Mouse (Mus musculus): ENCODE results near the gene Elac2. TPM values are rescaled to one million over a fixed set of nuclear protein-coding genes. Genes with fewer than 3 reads are reported as not detected.

Gene Elac2
- total RNA-seq (2021): 10 to 100 TPM; 19.7 to 19.8 TPM
- long read RNA-seq, experiment 1, transcript Elac2-201 (25 exons, 2,771 nt): minor isoform, 9 of 60 reads
- long read RNA-seq, experiment 1, transcript Elac2-202 (24 exons, 2,884 nt): major isoform, 40 of 60 reads
- long read RNA-seq, experiment 1, partial matches to known transcripts: 3 of 60 reads
- long read RNA-seq, experiment 1, other reads (novel, unspliced or antisense): 8 of 60 reads
- long read RNA-seq, experiment 2, transcript Elac2-202 (24 exons, 2,884 nt): major isoform, 50 of 72 reads
- long read RNA-seq, experiment 2, transcript Elac2-201 (25 exons, 2,771 nt): minor isoform, 8 of 72 reads
- long read RNA-seq, experiment 2, partial matches to known transcripts: 3 of 72 reads
- long read RNA-seq, experiment 2, other reads (novel, unspliced or antisense): 10 of 72 reads

- Histone ChIP-seq H3K4me3 (peak within 1 kb of the TSS; percentile 92), H3K27ac (peak within 1 kb of the TSS; percentile 89)
- no peak for TF ChIP-seq CTCF (IDR thresholded peaks at IDR 0.05)
- peak; percentile 97 for DNase-seq
- intact Hi-C loops (cut with DNase I): no loop called here
Observed at GRCm38 (mm10) chr11:64978720-64979488, at the start of gene Elac2. Gene Elac2 (plus strand): TSS chr11:64979038.

GRCm38 (mm10) chr11:64929130-64929529 is 49.7 kb upstream of the Elac2 start:
- no peak overlapping the region for H3K4me3 ChIP-seq
- H3K27ac ChIP-seq: no peak overlapping the region
- no peak for DNase-seq
- intact Hi-C loops (cut with DNase I): no loop called here
- no peak for TF ChIP-seq CTCF (IDR thresholded peaks at IDR 0.05)

GRCm38 (mm10) chr11:64931060-64931770 is 47.6 kb upstream of the Elac2 start:
- no peak for TF ChIP-seq CTCF (IDR thresholded peaks at IDR 0.05)
- intact Hi-C loops (cut with DNase I): no loop called here
- no peak overlapping the region for H3K27ac ChIP-seq
- no peak for DNase-seq
- no peak overlapping the region for H3K4me3 ChIP-seq

- DNase-seq: no peak
- TF ChIP-seq CTCF (IDR thresholded peaks at IDR 0.05): no peak
- intact Hi-C loops (cut with DNase I): no loop called here
- H3K4me3 ChIP-seq: no peak overlapping the region
- no peak overlapping the region for H3K27ac ChIP-seq
Observed at GRCm38 (mm10) chr11:64937226-64937625, 41.6 kb upstream of the Elac2 start.

- TF ChIP-seq CTCF (IDR thresholded peaks at IDR 0.05): no peak
- intact Hi-C loops (cut with DNase I): no loop called here
- Histone ChIP-seq H3K27ac (no peak overlapping the region), H3K4me3 (no peak overlapping the region)
- no peak for DNase-seq
Observed at GRCm38 (mm10) chr11:64941193-64941592, 37.6 kb upstream of the Elac2 start.

- no peak overlapping the region for H3K4me3 ChIP-seq
- TF ChIP-seq CTCF (IDR thresholded peaks at IDR 0.05): no peak
- DNase-seq: no peak
- no peak overlapping the region for H3K27ac ChIP-seq
- intact Hi-C loops (cut with DNase I): no loop called here
Observed at GRCm38 (mm10) chr11:64949782-64950181, 29.1 kb upstream of the Elac2 start.

GRCm38 (mm10) chr11:64956962-64957729 is 21.7 kb upstream of the Elac2 start:
- TF ChIP-seq CTCF (IDR thresholded peaks at IDR 0.05): no peak
- H3K4me3 ChIP-seq: peak overlapping the region; percentile 55
- H3K27ac ChIP-seq: no peak overlapping the region

GRCm38 (mm10) chr11:64962629-64963028 is 16.2 kb upstream of the Elac2 start:
- Histone ChIP-seq H3K4me3 (no peak overlapping the region), H3K27ac (no peak overlapping the region)
- no peak for DNase-seq
- TF ChIP-seq CTCF (IDR thresholded peaks at IDR 0.05): no peak
- intact Hi-C loops (cut with DNase I): loop anchor here (10.0 kb wide), 1 partner anchor 1038 kb away; the partner anchor contains the start of gene Hs3st3b1

More at GRCm38 (mm10) chr11:64956962-64957729, 21.7 kb upstream of the Elac2 start:
- intact Hi-C loops (cut with DNase I): no loop called here
- DNase-seq: no peak

- peak; percentile 66 for DNase-seq
- peak; percentile 79 for TF ChIP-seq CTCF (IDR thresholded peaks at IDR 0.05)
- Histone ChIP-seq H3K4me3 (no peak overlapping the region), H3K27ac (no peak overlapping the region)
- intact Hi-C loops (cut with DNase I): loop anchor here (10.0 kb wide), 1 partner anchor 1044 kb away; the partner anchor contains the start of gene Hs3st3b1
Observed at GRCm38 (mm10) chr11:64968507-64968906, 10.3 kb upstream of the Elac2 start.

GRCm38 (mm10) chr11:64968939-64969342 is 9.9 kb upstream of the Elac2 start:
- intact Hi-C loops (cut with DNase I): loop anchor here (10.0 kb wide), 1 partner anchor 1044 kb away; the partner anchor contains the start of gene Hs3st3b1
- TF ChIP-seq CTCF (IDR thresholded peaks at IDR 0.05): no peak

GRCm38 (mm10) chr11:64971471-64971988 is 7.3 kb upstream of the Elac2 start:
- no peak for DNase-seq
- Histone ChIP-seq H3K4me3 (no peak overlapping the region), H3K27ac (no peak overlapping the region)
- intact Hi-C loops (cut with DNase I): no loop called here
- no peak for TF ChIP-seq CTCF (IDR thresholded peaks at IDR 0.05)

More at GRCm38 (mm10) chr11:64968939-64969342, 9.9 kb upstream of the Elac2 start:
- Histone ChIP-seq H3K27ac (no peak overlapping the region), H3K4me3 (no peak overlapping the region)
- no peak for DNase-seq
